Mouse (Mus musculus): Measurements from ENCODE around the gene Fndc3b.

- TF ChIP-seq CTCF (IDR thresholded peaks at IDR 0.05; ENCODE audit: low read depth) (no peak), EP300 (IDR thresholded peaks at IDR 0.05; ENCODE audit: low read depth) (no peak)
Observed at GRCm38 (mm10) chr3:27694111-27694510, 17.0 kb downstream of the Fndc3b start.

All from liver, postnatal 0 days (tissue).